Mouse (Mus musculus): ENCODE data around the gene Arpc1b.
"Not testable (repeated sequence)": the region's sequence is repeated elsewhere in the genome, so short reads cannot be mapped to it uniquely, and the experiment has no call there.

Arpc1b gene

GRCm38 (mm10) chr5:145114071-145114605 is at the start of gene Arpc1b:
Gene Arpc1b (plus strand): TSS chr5:145114215.
- DNase-seq, result no peak

- DNase-seq, result no peak
These were observed 49.2 kb upstream of the Arpc1b start for GRCm38 (mm10) chr5:145064765-145065340.

- no peak for DNase-seq
These were observed 45.2 kb upstream of the Arpc1b start for GRCm38 (mm10) chr5:145068863-145069262.

- peak; percentile 68 for DNase-seq
These were observed 44.3 kb upstream of the Arpc1b start for GRCm38 (mm10) chr5:145069707-145070106.

GRCm38 (mm10) chr5:145071342-145071741 is 42.7 kb upstream of the Arpc1b start:
- DNase-seq, result no peak

- no peak for DNase-seq
These were observed 38.9 kb upstream of the Arpc1b start for GRCm38 (mm10) chr5:145075081-145075480.

- no peak for DNase-seq
These were observed 32.0 kb upstream of the Arpc1b start for GRCm38 (mm10) chr5:145081866-145082613.

GRCm38 (mm10) chr5:145083201-145083600 is 30.8 kb upstream of the Arpc1b start:
- not testable (repeated sequence) for DNase-seq

- peak; percentile 93 for DNase-seq
These were observed 30.2 kb upstream of the Arpc1b start, which contains the start of the genes Arpc1a and Kpna7 for GRCm38 (mm10) chr5:145083632-145084451. Gene Arpc1a (plus strand): TSS chr5:145083830. Gene Kpna7 (minus strand): TSS chr5:145084030.

GRCm38 (mm10) chr5:145084822-145085221 is 29.2 kb upstream of the Arpc1b start:
- DNase-seq, result no peak

- no peak for DNase-seq
These were observed 25.8 kb upstream of the Arpc1b start for GRCm38 (mm10) chr5:145088186-145088585.

GRCm38 (mm10) chr5:145089878-145090277 is 24.1 kb upstream of the Arpc1b start:
- no peak for DNase-seq

- DNase-seq, result no peak
These were observed 17.8 kb upstream of the Arpc1b start for GRCm38 (mm10) chr5:145096195-145096594.

- DNase-seq, result no peak
These were observed 15.6 kb upstream of the Arpc1b start for GRCm38 (mm10) chr5:145098340-145098821.

- DNase-seq, result no peak
These were observed 13.1 kb upstream of the Arpc1b start for GRCm38 (mm10) chr5:145100960-145101359.

- DNase-seq, result not testable (repeated sequence)
These were observed 12.6 kb upstream of the Arpc1b start for GRCm38 (mm10) chr5:145101451-145101850.

- no peak for DNase-seq
These were observed 11.3 kb upstream of the Arpc1b start for GRCm38 (mm10) chr5:145102706-145103105.

- peak; percentile 69 for DNase-seq
These were observed 9.7 kb upstream of the Arpc1b start for GRCm38 (mm10) chr5:145104328-145104727.

- no peak for DNase-seq
These were observed 8.2 kb upstream of the Arpc1b start for GRCm38 (mm10) chr5:145105694-145106275.

GRCm38 (mm10) chr5:145110401-145110800 is 3.6 kb upstream of the Arpc1b start:
- DNase-seq, result no peak

GRCm38 (mm10) chr5:145112566-145112965 is 1.4 kb upstream of the Arpc1b start:
- DNase-seq, result no peak

GRCm38 (mm10) chr5:145113416-145113815 is 599 bp upstream of the Arpc1b start:
- no peak for DNase-seq
